Mouse (Mus musculus): ENCODE measurements around the gene Pip5k1b.

DNA sequence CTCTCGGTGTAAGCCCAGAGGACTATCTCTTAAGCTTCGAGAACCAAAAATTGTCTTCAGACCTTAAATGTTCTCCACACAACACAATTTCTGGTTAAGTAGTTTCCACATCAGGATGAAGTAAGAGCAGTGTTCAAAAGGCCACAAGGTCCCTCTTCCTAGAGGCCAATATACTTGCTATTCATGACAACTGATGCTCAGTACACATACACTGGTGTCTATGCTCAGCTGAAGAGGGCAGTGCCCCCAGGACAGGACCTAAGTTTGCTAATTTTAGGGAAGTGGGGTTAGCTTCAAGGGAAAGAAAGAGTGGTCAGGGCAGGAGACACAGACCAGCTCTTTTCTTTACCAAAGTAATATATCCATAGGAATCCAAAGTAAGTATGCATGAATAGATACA lies 124.3 kb downstream of the Pip5k1b start:
- TF ChIP-seq POLR2A (IDR thresholded peaks at IDR 0.05; ENCODE audit: borderline replicate concordance, extremely low read depth, insufficient read depth, insufficient read length, poor library complexity, severe bottlenecking) (no peak), CTCF (IDR thresholded peaks at IDR 0.05; ENCODE audit: borderline replicate concordance, extremely low read depth, insufficient read depth, insufficient read length) (no peak)

All from brain, embryonic 14.5 days (tissue).